Mouse (Mus musculus) forebrain, embryonic 13.5 days (tissue): ENCODE measurements around the gene Dcaf10. TPM values are rescaled to one million over a fixed set of nuclear protein-coding genes. Genes with fewer than 3 reads are reported as not detected.
A peak's percentile ranks its signal among the peaks of the same experiment; 100 is the strongest.

ENCODE experiments used
- ATAC-seq: fragments of 200-750 bp; cut with Nextera tagmentation; 2 replicates; pipeline ENCODE4 v1.8.0; 2017
- H3K27ac ChIP-seq: fragments of 300-500 bp; sonication (generic); 2 replicates; pipeline ENCODE4 v1.5.1; 2015; ENCODE audit warnings: inconsistent platforms, mild to moderate bottlenecking, moderate library complexity
- H3K27me3 ChIP-seq: fragments of 300-500 bp; sonication (generic); 2 replicates; pipeline ENCODE4 v1.6.1; 2015; ENCODE audit warnings: mild to moderate bottlenecking, inconsistent platforms
- H3K36me3 ChIP-seq: fragments of 300-500 bp; sonication (generic); 2 replicates; pipeline ENCODE4 v1.6.1; 2015; ENCODE audit warnings: mild to moderate bottlenecking, inconsistent platforms; ENCODE audit not compliant: poor library complexity, severe bottlenecking
- H3K4me1 ChIP-seq: fragments of 300-500 bp; sonication (generic); 2 replicates; pipeline ENCODE4 v1.6.1; 2015; ENCODE audit warnings: inconsistent platforms
- H3K4me2 ChIP-seq: fragments of 300-500 bp; sonication (generic); 2 replicates; pipeline ENCODE4 v1.6.1; 2015; ENCODE audit warnings: inconsistent platforms, mild to moderate bottlenecking, moderate library complexity
- H3K4me3 ChIP-seq: fragments of 300-500 bp; sonication (generic); 2 replicates; pipeline ENCODE4 v1.5.1; 2015; ENCODE audit warnings: mild to moderate bottlenecking, inconsistent platforms
- H3K9ac ChIP-seq: fragments of 300-500 bp; sonication (generic); 2 replicates; pipeline ENCODE4 v1.6.1; 2015; ENCODE audit warnings: mild to moderate bottlenecking, inconsistent platforms
- H3K9me3 ChIP-seq: fragments of 300-500 bp; sonication (generic); replicated peaks from 2 replicates; pipeline ENCODE4 v1.6.1; 2016; ENCODE audit warnings: inconsistent platforms
- WGBS: fragments of 180-500 bp; shearing (Covaris S2); methylation state at CpG from one replicate; pipeline ENCODE4 v1.1.7; 2015; 5-methylcytosine and 5-hydroxymethylcytosine counted together
- polyA plus RNA-seq: library from polyadenylated mRNA; unstranded; fragments of >200 nt; fragmentation: Nextera tagmentation; extraction: Ambion mirVana; gene quantifications from 2 replicates; pipeline ENCODE4 v1.2.1, GENCODE M21; 2015

The Dcaf10 gene
- 7.3 and 7.4 TPM in 2 replicates for polyA plus RNA-seq

GRCm38 (mm10) chr4:45341669-45342249 is at the start of gene Dcaf10:
Gene Dcaf10, plus strand, starts transcription at chr4:45342101.
- Histone ChIP-seq H3K4me3 (peak within 1 kb of the TSS; percentile 98), H3K4me2 (peak within 1 kb of the TSS; percentile 92), H3K9ac (peak within 1 kb of the TSS; percentile 96), H3K4me1 (peaks cover 26% of the 10 kb centered on the region), H3K27me3 (no peaks in the 10 kb centered on the region), H3K9me3 (no peaks in the 10 kb centered on the region), H3K27ac (peak within 1 kb of the TSS; percentile 93), H3K36me3 (no peaks in the 10 kb centered on the region)
- ATAC-seq, result peak; percentile 96
- 2% methylated on average over 29 of the region's 42 CpGs for WGBS

- Histone ChIP-seq H3K4me3 (peak within 1 kb of the TSS; percentile 81), H3K4me2 (peak within 1 kb of the TSS; percentile 77), H3K9ac (peak within 1 kb of the TSS; percentile 66), H3K4me1 (peaks cover 10% of the 10 kb centered on the region), H3K9me3 (no peaks in the 10 kb centered on the region), H3K27ac (no peak within 1 kb of the TSS), H3K36me3 (peaks cover 22% of the 10 kb centered on the region), H3K27me3 (no peaks in the 10 kb centered on the region)
- WGBS, result 20% methylated on average over 27 of the region's 27 CpGs
- peak; percentile 89 for ATAC-seq
These were observed 45.0 kb upstream of the Dcaf10 start, which contains the start of gene Trmt10b for GRCm38 (mm10) chr4:45296662-45297564. Gene Trmt10b, plus strand, starts transcription at chr4:45297127.

GRCm38 (mm10) chr4:45305536-45305935 is 36.4 kb upstream of the Dcaf10 start:
- Histone ChIP-seq H3K9me3 (no peaks in the 10 kb centered on the region), H3K4me1 (no peaks in the 10 kb centered on the region), H3K4me3 (no peak overlapping the region), H3K27me3 (no peaks in the 10 kb centered on the region), H3K9ac (no peak overlapping the region), H3K36me3 (peaks cover 83% of the 10 kb centered on the region), H3K4me2 (no peak overlapping the region), H3K27ac (no peak overlapping the region)
- ATAC-seq, result no peak
- WGBS, result 96% methylated on average over 14 of the region's 14 CpGs

- Histone ChIP-seq H3K4me1 (no peaks in the 10 kb centered on the region), H3K36me3 (peaks cover 76% of the 10 kb centered on the region), H3K27ac (no peak overlapping the region), H3K4me2 (no peak overlapping the region), H3K27me3 (no peaks in the 10 kb centered on the region), H3K4me3 (no peak overlapping the region), H3K9me3 (no peaks in the 10 kb centered on the region), H3K9ac (no peak overlapping the region)
- ATAC-seq, result no peak
- WGBS, result 28% methylated on average over 11 of the region's 11 CpGs
These were observed 33.9 kb upstream of the Dcaf10 start for GRCm38 (mm10) chr4:45308046-45308445.

GRCm38 (mm10) chr4:45308606-45309005 is 33.3 kb upstream of the Dcaf10 start:
- Histone ChIP-seq H3K9me3 (no peaks in the 10 kb centered on the region), H3K4me3 (no peak overlapping the region), H3K4me2 (no peak overlapping the region), H3K27me3 (no peaks in the 10 kb centered on the region), H3K9ac (no peak overlapping the region), H3K36me3 (peaks cover 74% of the 10 kb centered on the region), H3K4me1 (no peaks in the 10 kb centered on the region), H3K27ac (no peak overlapping the region)
- no peak for ATAC-seq
- WGBS, result 89% methylated on average over 6 of the region's 6 CpGs

- no peak overlapping the region for H3K27ac ChIP-seq
- no peaks in the 10 kb centered on the region for H3K4me1 ChIP-seq
- peaks cover 71% of the 10 kb centered on the region for H3K36me3 ChIP-seq
- no peak overlapping the region for H3K9ac ChIP-seq
- H3K27me3 ChIP-seq, result no peaks in the 10 kb centered on the region
- H3K4me3 ChIP-seq, result no peak overlapping the region
- ATAC-seq, result no peak
- 98% methylated on average over 2 of the region's 2 CpGs for WGBS
- H3K4me2 ChIP-seq, result no peak overlapping the region
- H3K9me3 ChIP-seq, result no peaks in the 10 kb centered on the region
These were observed 30.8 kb upstream of the Dcaf10 start for GRCm38 (mm10) chr4:45311056-45311455.

- 1% methylated on average over 56 of the region's 56 CpGs for WGBS
- Histone ChIP-seq H3K27ac (peak overlapping the region; percentile 77), H3K9ac (peak overlapping the region; percentile 93), H3K4me1 (peaks cover 16% of the 10 kb centered on the region), H3K36me3 (peaks cover 28% of the 10 kb centered on the region), H3K27me3 (peaks cover 26% of the 10 kb centered on the region), H3K4me3 (peak overlapping the region; percentile 90), H3K4me2 (peak overlapping the region; percentile 80), H3K9me3 (no peaks in the 10 kb centered on the region)
- peak; percentile 89 for ATAC-seq
These were observed 21.6 kb upstream of the Dcaf10 start for GRCm38 (mm10) chr4:45320159-45320816.

- no peak overlapping the region for H3K4me3 ChIP-seq
- no peaks in the 10 kb centered on the region for H3K36me3 ChIP-seq
- no peak overlapping the region for H3K27ac ChIP-seq
- no peak overlapping the region for H3K9ac ChIP-seq
- no peaks in the 10 kb centered on the region for H3K4me1 ChIP-seq
- no peak for ATAC-seq
- no peaks in the 10 kb centered on the region for H3K9me3 ChIP-seq
- H3K4me2 ChIP-seq, result no peak overlapping the region
- H3K27me3 ChIP-seq, result 0 out of 2 replicates have a peak, but pooled peaks cover 2% of the 10 kb centered on the region
- 79% methylated on average over 7 of the region's 7 CpGs for WGBS
These were observed 10.8 kb upstream of the Dcaf10 start for GRCm38 (mm10) chr4:45331139-45331538.

- no peak for ATAC-seq
- no peak overlapping the region for H3K4me2 ChIP-seq
- no peak overlapping the region for H3K9ac ChIP-seq
- no peaks in the 10 kb centered on the region for H3K36me3 ChIP-seq
- no peak overlapping the region for H3K27ac ChIP-seq
- WGBS, result 76% methylated on average over 3 of the region's 3 CpGs
- H3K4me3 ChIP-seq, result no peak overlapping the region
- H3K27me3 ChIP-seq, result no peaks in the 10 kb centered on the region
- H3K4me1 ChIP-seq, result no peaks in the 10 kb centered on the region
- H3K9me3 ChIP-seq, result no peaks in the 10 kb centered on the region
These were observed 9.4 kb upstream of the Dcaf10 start for GRCm38 (mm10) chr4:45332466-45332865.

- H3K4me1 ChIP-seq, result peaks cover 26% of the 10 kb centered on the region
- no peaks in the 10 kb centered on the region for H3K27me3 ChIP-seq
- peak overlapping the region; percentile 98 for H3K4me3 ChIP-seq
- H3K36me3 ChIP-seq, result no peaks in the 10 kb centered on the region
- peak overlapping the region; percentile 96 for H3K9ac ChIP-seq
- H3K9me3 ChIP-seq, result no peaks in the 10 kb centered on the region
- 54% methylated on average over 9 of the region's 9 CpGs for WGBS
- peak overlapping the region; percentile 92 for H3K4me2 ChIP-seq
- H3K27ac ChIP-seq, result peak overlapping the region; percentile 93
- no peak for ATAC-seq
These were observed 675 bp upstream of the Dcaf10 start for GRCm38 (mm10) chr4:45341226-45341625.

GRCm38 (mm10) chr4:45342286-45343155 is 620 bp downstream of the Dcaf10 start, which contains the start of gene Exosc3:
Gene Exosc3, minus strand, starts transcription at chr4:45342732.
- H3K27ac ChIP-seq, result peak within 1 kb of the TSS; percentile 93
- peak within 1 kb of the TSS; percentile 92 for H3K4me2 ChIP-seq
- ATAC-seq, result peak; percentile 76
- peak within 1 kb of the TSS; percentile 96 for H3K9ac ChIP-seq
- H3K9me3 ChIP-seq, result no peaks in the 10 kb centered on the region
- no peaks in the 10 kb centered on the region for H3K27me3 ChIP-seq
- under 1% methylated on average over 74 of the region's 76 CpGs for WGBS
- H3K36me3 ChIP-seq, result no peaks in the 10 kb centered on the region
- H3K4me3 ChIP-seq, result peak within 1 kb of the TSS; percentile 98
- H3K4me1 ChIP-seq, result peaks cover 26% of the 10 kb centered on the region
